Mouse (Mus musculus): Measurements from ENCODE around the gene Nisch. TPM values are rescaled to one million over a fixed set of nuclear protein-coding genes. Genes with fewer than 3 reads are reported as not detected.

Nisch gene
- polyA plus RNA-seq, 2 experiments = 339 to 514 TPM

DNA sequence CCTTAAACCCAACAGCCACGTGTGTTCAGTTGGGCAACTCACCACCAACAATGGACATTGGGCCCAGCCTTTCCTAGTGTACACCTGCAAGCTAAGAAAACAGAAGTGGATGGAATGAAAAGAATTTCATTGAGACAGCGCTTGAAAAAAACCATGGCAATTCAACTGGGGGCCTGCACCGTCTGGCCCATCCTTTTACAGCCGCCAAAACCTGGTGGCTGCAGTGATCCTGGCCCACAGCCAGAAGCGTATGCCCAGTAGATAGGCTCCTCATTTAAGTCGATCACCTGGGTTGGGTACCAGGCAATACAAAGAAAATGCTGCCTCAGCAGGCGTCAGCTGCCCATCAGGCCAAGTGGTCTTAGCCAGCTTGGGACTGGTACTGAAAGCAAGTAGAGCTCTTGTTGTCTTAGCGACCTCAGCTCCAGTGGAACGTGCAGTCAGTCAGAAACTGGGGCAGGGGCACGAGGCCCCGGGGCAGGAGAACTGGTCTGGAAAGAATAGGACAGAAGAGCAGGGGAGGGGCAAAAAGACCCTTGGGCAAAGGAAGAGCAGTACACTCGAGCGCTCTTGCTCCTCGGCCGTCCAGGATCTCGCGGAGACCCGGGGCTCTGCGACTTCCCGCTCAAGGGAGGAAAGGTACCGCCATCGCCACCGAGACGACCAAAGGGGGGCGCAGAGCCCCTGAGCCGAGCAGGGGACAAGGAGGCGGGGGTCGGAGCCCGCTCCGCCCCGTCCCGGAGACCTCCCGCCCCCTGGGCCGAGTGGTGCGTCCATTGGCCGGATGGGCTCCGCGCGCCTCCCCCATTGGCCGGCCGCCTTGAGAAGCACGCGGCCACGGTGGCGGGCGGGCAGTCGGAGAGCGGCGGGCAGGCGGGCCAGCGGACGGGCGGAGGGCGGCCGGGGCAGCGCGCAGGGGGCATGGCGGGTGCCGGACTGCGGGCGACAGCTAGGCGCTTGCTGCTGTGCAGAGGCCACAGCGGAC, 86.2 kb downstream of the Nisch start, which contains the start of gene Nt5dc2:
Nt5dc2 (plus strand) TSS at position 818 of the 985 bp plus-strand sequence.
- H3K4me3 ChIP-seq (replicated peaks; ENCODE audit: low read length) = peak within 1 kb of the TSS; percentile 91
- H3K4me1 ChIP-seq (ENCODE audit: control insufficient read depth, insufficient read depth, low read length) = peaks cover 49% of the 10 kb centered on the region
- DNase-seq (ENCODE audit: low spot score) (peak; percentile 96), ATAC-seq (ENCODE audit: low FRiP score, low read depth) (peak; percentile 82)
- TF ChIP-seq POLR2A (IDR thresholded peaks at IDR 0.05; ENCODE audit: borderline replicate concordance, extremely low read depth, insufficient read depth, insufficient read length) = peak; percentile 36; the same call in 1 of the 2 replicates
- H3K4me2 ChIP-seq (replicated peaks; ENCODE audit: low read depth, low read length, severe bottlenecking) = peak within 1 kb of the TSS; percentile 86
- H3K27ac ChIP-seq (replicated peaks; ENCODE audit: low read depth, low read length) = peak within 1 kb of the TSS; percentile 67
- WGBS = 8% methylated on average over 49 of the region's 63 CpGs
- H3K27me3 ChIP-seq (ENCODE audit: control insufficient read depth, insufficient read depth, low read length) = no peaks in the 10 kb centered on the region
- no peaks in the 10 kb centered on the region for H3K9me3 ChIP-seq (ENCODE audit: control insufficient read depth, low read length)
- H3K36me3 ChIP-seq (ENCODE audit: control insufficient read depth, insufficient read depth, low read length) = peaks cover 16% of the 10 kb centered on the region
- H3K9ac ChIP-seq (ENCODE audit: low read depth, low read length, severe bottlenecking) = peak within 1 kb of the TSS; percentile 83

DNA sequence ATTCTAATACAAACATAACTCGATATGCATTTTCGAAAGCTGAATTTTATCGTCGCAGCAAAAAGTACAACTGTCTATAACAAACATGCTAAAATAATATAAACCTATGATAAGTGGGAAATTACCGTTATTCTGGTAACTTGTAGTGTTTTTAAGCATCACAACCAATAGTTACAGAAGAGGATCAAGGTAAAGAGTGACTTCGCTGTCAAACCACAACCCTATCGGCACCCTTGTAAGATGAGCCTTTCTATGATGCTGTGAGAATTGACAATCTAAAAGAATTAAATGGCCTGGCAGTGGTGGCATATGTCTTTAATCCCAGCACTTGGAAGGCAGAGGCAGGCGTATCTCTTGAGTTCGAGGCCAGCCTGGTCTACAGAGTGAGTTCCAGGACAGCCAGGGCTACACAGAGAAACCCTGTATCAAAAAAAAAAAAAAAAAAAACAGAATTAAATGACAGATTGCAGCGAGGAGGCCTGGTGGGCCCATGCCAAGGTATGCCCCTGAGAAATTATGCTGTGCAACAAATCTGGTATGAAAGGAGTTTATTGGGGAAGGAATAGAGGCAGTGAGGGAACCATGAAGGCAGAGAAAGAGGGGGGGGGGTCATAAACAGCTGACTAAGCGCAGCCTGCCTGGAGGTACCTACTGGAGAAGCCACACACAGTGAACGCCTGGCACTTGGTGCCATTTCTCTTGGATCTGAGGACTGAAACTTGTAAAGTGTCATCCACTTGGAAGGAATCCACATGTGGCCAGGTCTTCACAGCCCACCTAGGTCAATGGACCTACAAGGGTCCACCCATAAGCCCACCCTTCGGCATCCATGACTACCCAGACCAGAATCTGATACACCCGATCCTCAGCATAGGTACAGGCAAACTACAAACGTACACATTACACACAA, 87.2 kb downstream of the Nisch start:
- Histone ChIP-seq H3K9me3 (ENCODE audit: control insufficient read depth, low read length) (no peaks in the 10 kb centered on the region), H3K36me3 (ENCODE audit: control insufficient read depth, insufficient read depth, low read length) (peaks cover 6% of the 10 kb centered on the region), H3K4me1 (ENCODE audit: control insufficient read depth, insufficient read depth, low read length) (peaks cover 53% of the 10 kb centered on the region), H3K9ac (ENCODE audit: low read depth, low read length, severe bottlenecking) (no peak overlapping the region), H3K27ac (replicated peaks; ENCODE audit: low read depth, low read length) (peak overlapping the region; percentile 67), H3K4me2 (replicated peaks; ENCODE audit: low read depth, low read length, severe bottlenecking) (peak overlapping the region; percentile 86), H3K4me3 (replicated peaks; ENCODE audit: low read length) (peak overlapping the region; percentile 77; the same call in 1 of the 2 replicates), H3K27me3 (ENCODE audit: control insufficient read depth, insufficient read depth, low read length) (no peaks in the 10 kb centered on the region)
- 66% methylated on average over 15 of the region's 15 CpGs for WGBS
- DNase-seq (ENCODE audit: low spot score) = no peak
- TF ChIP-seq POLR2A (IDR thresholded peaks at IDR 0.05; ENCODE audit: borderline replicate concordance, extremely low read depth, insufficient read depth, insufficient read length) = no peak
- no peak for ATAC-seq (ENCODE audit: low FRiP score, low read depth)

DNA sequence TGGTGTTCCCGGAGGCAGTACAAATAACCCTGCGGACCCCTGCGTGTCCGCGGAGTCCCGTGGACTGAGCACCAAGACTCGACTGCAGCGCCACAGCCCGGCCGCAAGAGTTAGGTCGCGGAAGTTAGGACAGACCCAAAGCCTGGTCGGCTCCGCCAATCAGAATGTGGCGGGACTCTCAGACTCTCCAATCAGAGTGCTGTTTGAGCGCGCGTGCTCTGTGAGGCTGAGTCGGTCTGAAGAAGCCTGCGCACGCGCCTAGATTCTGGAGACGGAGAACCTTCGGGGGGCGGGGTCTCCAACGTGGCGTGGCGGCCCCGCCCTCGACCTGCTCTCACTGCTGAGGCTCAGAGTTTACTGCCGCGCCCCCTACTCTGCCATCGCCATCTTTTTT, 87.9 kb downstream of the Nisch start, which contains the start of gene Smim4:
Smim4 (minus strand) TSS at position 131 of the 394 bp plus-strand sequence.
- peak within 1 kb of the TSS; percentile 86 for H3K4me2 ChIP-seq (replicated peaks; ENCODE audit: low read depth, low read length, severe bottlenecking)
- no peaks in the 10 kb centered on the region for H3K27me3 ChIP-seq (ENCODE audit: control insufficient read depth, insufficient read depth, low read length)
- peak; percentile 94 for ATAC-seq (ENCODE audit: low FRiP score, low read depth)
- peak within 1 kb of the TSS; percentile 68 for H3K27ac ChIP-seq (replicated peaks; ENCODE audit: low read depth, low read length)
- peaks cover 46% of the 10 kb centered on the region for H3K4me1 ChIP-seq (ENCODE audit: control insufficient read depth, insufficient read depth, low read length)
- peak within 1 kb of the TSS; percentile 77 for H3K4me3 ChIP-seq (replicated peaks; ENCODE audit: low read length)
- DNase-seq (ENCODE audit: low spot score) = peak; percentile 100
- no peaks in the 10 kb centered on the region for H3K9me3 ChIP-seq (ENCODE audit: control insufficient read depth, low read length)
- H3K36me3 ChIP-seq (ENCODE audit: control insufficient read depth, insufficient read depth, low read length) = peaks cover 3% of the 10 kb centered on the region; the same call in 1 of the 2 replicates
- 0% methylated on average over 33 of the region's 33 CpGs for WGBS
- peak; percentile 96; the same call in 1 of the 2 replicates for TF ChIP-seq POLR2A (IDR thresholded peaks at IDR 0.05; ENCODE audit: borderline replicate concordance, extremely low read depth, insufficient read depth, insufficient read length)
- peak within 1 kb of the TSS; percentile 72 for H3K9ac ChIP-seq (ENCODE audit: low read depth, low read length, severe bottlenecking)

DNA sequence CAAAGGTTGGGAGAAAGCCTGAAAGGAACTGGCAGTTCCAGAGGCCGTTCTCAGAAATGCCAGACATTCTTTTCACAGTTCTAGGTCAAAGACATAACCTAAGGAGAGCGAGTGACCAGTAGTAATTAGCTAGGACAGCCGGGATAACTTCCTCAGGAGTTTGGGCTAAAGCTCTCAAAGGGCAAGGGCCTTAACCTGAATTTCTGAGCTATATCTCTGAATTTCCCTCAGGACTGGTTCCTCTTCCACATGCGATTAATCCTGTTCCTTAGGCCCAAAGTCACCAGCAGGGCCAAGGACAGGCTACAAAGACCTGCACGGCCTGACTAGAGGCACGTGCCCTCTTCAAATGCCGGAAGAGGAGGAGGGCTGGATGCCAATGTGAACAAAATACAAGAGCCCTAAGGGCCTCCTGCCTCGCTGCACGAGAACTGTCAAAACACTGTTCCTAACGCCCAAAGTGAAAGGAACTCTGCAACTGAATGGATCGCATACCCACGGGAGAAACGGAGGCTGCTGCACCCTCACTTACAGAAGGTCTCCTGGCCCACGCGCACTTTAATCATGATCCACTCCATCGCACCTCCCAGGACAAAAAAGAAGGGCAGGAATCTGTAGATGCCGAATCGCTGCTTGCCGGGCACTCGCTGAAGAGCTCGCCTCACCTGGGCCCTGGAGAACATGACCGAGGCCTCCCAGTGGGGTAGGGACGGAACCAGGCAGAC, 88.5 kb downstream of the Nisch start:
- peak overlapping the region; percentile 86 for H3K4me2 ChIP-seq (replicated peaks; ENCODE audit: low read depth, low read length, severe bottlenecking)
- peak overlapping the region; percentile 72 for H3K9ac ChIP-seq (ENCODE audit: low read depth, low read length, severe bottlenecking)
- DNase-seq (ENCODE audit: low spot score) (peak; percentile 29), ATAC-seq (ENCODE audit: low FRiP score, low read depth) (no peak)
- H3K4me3 ChIP-seq (replicated peaks; ENCODE audit: low read length) = peak overlapping the region; percentile 77
- no peaks in the 10 kb centered on the region for H3K27me3 ChIP-seq (ENCODE audit: control insufficient read depth, insufficient read depth, low read length)
- H3K9me3 ChIP-seq (ENCODE audit: control insufficient read depth, low read length) = no peaks in the 10 kb centered on the region
- no peak for TF ChIP-seq POLR2A (IDR thresholded peaks at IDR 0.05; ENCODE audit: borderline replicate concordance, extremely low read depth, insufficient read depth, insufficient read length)
- H3K27ac ChIP-seq (replicated peaks; ENCODE audit: low read depth, low read length) = peak overlapping the region; percentile 68
- H3K36me3 ChIP-seq (ENCODE audit: control insufficient read depth, insufficient read depth, low read length) = peaks cover 5% of the 10 kb centered on the region
- H3K4me1 ChIP-seq (ENCODE audit: control insufficient read depth, insufficient read depth, low read length) = peaks cover 41% of the 10 kb centered on the region
- WGBS = under 1% methylated on average over 23 of the region's 23 CpGs
